Mouse (Mus musculus) urinary bladder, adult 2 months (tissue): ENCODE results near the gene Xxylt1. TPM values are rescaled to one million over a fixed set of nuclear protein-coding genes. Genes with fewer than 3 reads are reported as not detected.
A peak's percentile ranks its signal among the peaks of the same experiment; 100 is the strongest.

Experiments
- DNase-seq: peaks from one replicate; pipeline ENCODE4 v3.0.0; 2022; ENCODE audit warnings: low spot score
- polyA plus RNA-seq: library from polyadenylated mRNA; depleted of rRNA; stranded (reverse); fragments of >200 nt; gene quantifications from 2 replicates; pipeline ENCODE4 v1.2.3, GENCODE M21; 2012; rRNA removed

Gene Xxylt1
- polyA plus RNA-seq: 12.3 and 13.6 TPM in 2 replicates

GRCm38 (mm10) chr16:31081125-31081664 is at the start of gene Xxylt1:
Gene Xxylt1, minus strand, starts transcription at chr16:31081432.
- DNase-seq: peak; percentile 87

GRCm38 (mm10) chr16:31128116-31128515 is 46.9 kb upstream of the Xxylt1 start:
- no peak for DNase-seq

GRCm38 (mm10) chr16:31124991-31125390 is 43.8 kb upstream of the Xxylt1 start:
- no peak for DNase-seq

- DNase-seq: no peak
Observed at GRCm38 (mm10) chr16:31121612-31122011, 40.4 kb upstream of the Xxylt1 start.

GRCm38 (mm10) chr16:31113596-31113995 is 32.4 kb upstream of the Xxylt1 start:
- no peak for DNase-seq

GRCm38 (mm10) chr16:31101352-31101751 is 20.1 kb upstream of the Xxylt1 start:
- DNase-seq: no peak

GRCm38 (mm10) chr16:31099906-31100305 is 18.7 kb upstream of the Xxylt1 start:
- DNase-seq: no peak

GRCm38 (mm10) chr16:31094036-31094435 is 12.8 kb upstream of the Xxylt1 start:
- DNase-seq: no peak

- no peak for DNase-seq
Observed at GRCm38 (mm10) chr16:31093186-31093585, 12.0 kb upstream of the Xxylt1 start.

GRCm38 (mm10) chr16:31081891-31082290 is 659 bp upstream of the Xxylt1 start:
- DNase-seq: no peak

- peak; percentile 56 for DNase-seq
Observed at GRCm38 (mm10) chr16:31080573-31081051, 620 bp downstream of the Xxylt1 start.

- DNase-seq: peak; percentile 12
Observed at GRCm38 (mm10) chr16:31077396-31077795, 3.8 kb downstream of the Xxylt1 start.

GRCm38 (mm10) chr16:31076436-31076835 is 4.8 kb downstream of the Xxylt1 start:
- DNase-seq: no peak

GRCm38 (mm10) chr16:31074324-31074908 is 6.8 kb downstream of the Xxylt1 start:
- DNase-seq: no peak

GRCm38 (mm10) chr16:31071731-31072130 is 9.5 kb downstream of the Xxylt1 start:
- DNase-seq: no peak

GRCm38 (mm10) chr16:31070358-31071133 is 10.7 kb downstream of the Xxylt1 start:
- peak; percentile 83 for DNase-seq

- DNase-seq: no peak
Observed at GRCm38 (mm10) chr16:31069211-31070166, 11.7 kb downstream of the Xxylt1 start.

GRCm38 (mm10) chr16:31068280-31068679 is 13.0 kb downstream of the Xxylt1 start:
- DNase-seq: no peak

GRCm38 (mm10) chr16:31066344-31067098 is 14.7 kb downstream of the Xxylt1 start:
- DNase-seq: no peak

GRCm38 (mm10) chr16:31064782-31065181 is 16.4 kb downstream of the Xxylt1 start:
- no peak for DNase-seq

- DNase-seq: no peak
Observed at GRCm38 (mm10) chr16:31062918-31063317, 18.3 kb downstream of the Xxylt1 start.
